Mouse (Mus musculus): Measurements from ENCODE around the gene Zfp839.

GRCm38 (mm10) chr12:110850929-110851256, 840 bp downstream of the Zfp839 start:
- no peak for TF ChIP-seq CTCF (IDR thresholded peaks at IDR 0.05; ENCODE audit: low read depth)
- TF ChIP-seq EP300 (IDR thresholded peaks at IDR 0.05; ENCODE audit: low read depth), result no peak

Measured in liver, embryonic 14.5 days (tissue).